Mouse (Mus musculus) CD8-positive naive resting alpha-beta T cell, adult 57 days (primary cell): ENCODE results near the gene Prss41. TPM values are rescaled to one million over a fixed set of nuclear protein-coding genes. Genes with fewer than 3 reads are reported as not detected.

Experiments
- total RNA-seq: library from RNA; stranded (reverse); gene quantifications from one replicate; pipeline ENCODE4 v1.2.4, GENCODE M21; 2023

The Prss41 gene
- 0.86 TPM for total RNA-seq

DNA sequence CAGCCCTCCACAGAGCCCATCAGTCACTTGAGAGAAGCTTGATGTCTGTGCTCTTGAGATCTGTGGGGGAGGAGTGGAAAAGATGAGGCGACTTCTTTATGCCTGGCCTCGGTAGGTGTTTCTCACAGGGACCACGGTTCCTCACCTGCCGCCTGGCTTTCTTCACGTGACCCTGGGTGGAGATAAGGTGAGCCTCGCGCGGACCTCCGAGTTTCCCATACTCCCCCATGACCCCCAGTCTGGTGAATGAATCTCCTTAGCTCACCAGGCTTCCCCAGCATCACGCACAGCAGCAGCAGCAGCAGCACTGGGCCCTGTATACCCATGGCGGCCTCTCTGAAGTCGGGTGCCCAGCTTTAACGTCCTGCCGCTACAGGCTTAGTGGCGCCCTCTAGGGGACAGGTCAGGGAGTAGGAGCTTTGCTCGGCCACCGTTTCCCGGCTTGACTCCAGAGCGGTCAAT, at the start of gene Prss41, which contains the start of gene Prss32:
TSS of gene Prss41 (minus strand) at position 361 of the 462 bp plus-strand sequence.
TSS of gene Prss32 (plus strand) at position 44 of the 462 bp plus-strand sequence.

DNA sequence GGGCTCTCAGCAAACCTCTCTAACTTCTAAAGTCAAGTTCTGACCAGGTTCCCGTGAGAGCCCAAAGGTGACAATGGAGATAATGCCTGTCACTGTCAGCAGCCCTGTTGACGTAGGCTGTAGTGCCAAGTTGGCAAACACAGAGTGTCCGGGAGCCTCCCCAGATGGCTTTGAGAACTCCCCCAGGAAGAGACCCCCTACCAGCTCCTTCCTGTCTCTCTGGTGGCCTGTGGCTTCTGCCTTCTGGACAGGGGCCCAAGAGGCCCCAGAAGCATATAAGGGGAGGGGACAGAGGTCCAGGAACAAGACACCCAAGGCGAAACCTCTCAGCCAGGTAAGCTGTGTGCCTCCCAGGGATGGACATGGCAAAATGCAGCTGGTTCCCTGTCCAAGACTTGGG, 36.6 kb upstream of the Prss41 start, which contains the start of the genes Dcpp1 and Dcpp2:
TSS of gene Dcpp1 (plus strand) at position 301 of the 400 bp plus-strand sequence.
TSS of gene Dcpp2 (plus strand) at position 305 of the 400 bp plus-strand sequence.

DNA sequence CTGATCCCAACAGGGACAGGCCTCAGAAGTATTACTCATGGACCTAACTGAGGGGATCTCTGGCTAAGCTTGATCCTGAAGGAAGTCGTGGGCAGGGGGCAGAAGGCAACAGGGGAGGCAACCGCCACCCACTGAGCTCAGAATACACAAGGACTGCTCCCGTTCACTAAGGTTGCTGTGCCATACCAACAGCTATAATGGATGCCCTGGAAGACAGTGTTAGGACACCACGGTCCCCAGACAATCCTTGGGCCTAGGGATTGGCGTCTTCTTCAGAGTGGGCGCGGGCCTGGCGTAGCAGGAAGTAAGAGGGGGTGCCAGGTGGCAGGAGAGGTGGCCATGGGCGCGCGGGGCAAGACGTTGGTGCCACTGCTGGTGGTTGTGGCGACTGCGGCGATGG, 23.8 kb upstream of the Prss41 start, which contains the start of gene Prss21:
TSS of gene Prss21 (plus strand) at position 301 of the 400 bp plus-strand sequence.

DNA sequence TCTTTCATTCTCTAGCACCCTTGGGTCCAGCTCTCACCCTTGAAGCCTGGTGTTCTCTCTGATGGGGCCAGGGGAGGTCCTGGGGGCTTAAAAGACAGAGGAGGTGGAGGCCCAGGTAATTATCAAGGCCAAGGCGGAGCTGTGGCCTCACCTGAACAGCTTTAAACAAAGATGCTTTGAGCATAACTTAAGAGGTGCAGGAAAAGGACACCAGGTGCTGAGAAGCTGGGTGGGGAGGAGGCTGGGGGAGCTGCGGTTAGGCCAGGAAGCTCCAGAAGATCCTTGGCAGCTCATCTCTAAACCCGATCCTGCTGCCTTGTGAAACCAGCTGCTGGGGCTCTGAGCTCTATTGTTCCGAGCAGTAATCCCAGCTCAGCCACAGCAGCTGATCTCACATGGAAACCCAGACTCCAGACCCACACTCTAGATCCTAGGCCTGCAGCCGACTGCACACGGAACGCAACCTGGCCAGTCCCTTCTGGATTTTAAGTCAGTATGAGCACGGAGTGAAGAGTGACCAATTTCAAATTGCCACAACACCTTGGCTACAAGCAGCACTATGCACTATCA, 7.9 kb downstream of the Prss41 start, which contains the start of gene Prss33:
TSS of gene Prss33 (minus strand) at position 51 of the 570 bp plus-strand sequence.

DNA sequence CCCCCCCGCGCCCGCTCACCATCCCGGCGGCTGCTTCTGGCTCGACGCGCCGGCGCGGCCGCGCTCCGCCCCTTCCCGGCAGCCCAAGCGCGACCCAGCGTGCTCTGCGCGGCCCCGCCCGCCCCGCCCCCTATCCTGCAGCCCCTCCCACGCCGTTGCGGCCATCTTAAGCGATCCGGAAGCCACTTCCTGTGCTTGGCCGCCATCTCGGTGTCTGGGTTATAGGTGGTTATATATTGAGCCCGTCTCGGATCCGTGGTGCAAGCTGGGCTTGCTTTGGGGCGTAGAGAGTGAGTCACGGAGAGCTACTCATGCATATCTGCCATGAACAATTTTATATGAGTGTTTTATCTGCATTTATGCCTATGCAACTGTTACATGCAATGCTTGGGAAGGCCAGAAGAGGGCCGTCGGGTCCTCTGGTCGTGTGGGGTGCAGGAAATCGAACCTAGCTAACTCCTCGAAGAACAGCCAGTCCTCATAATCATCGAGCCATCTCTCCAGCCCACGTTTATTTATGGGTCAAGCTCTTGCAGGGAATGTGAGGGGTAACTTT, 14.8 kb downstream of the Prss41 start, which contains the start of gene Elob:
TSS of gene Elob (minus strand) at position 73 of the 556 bp plus-strand sequence.

DNA sequence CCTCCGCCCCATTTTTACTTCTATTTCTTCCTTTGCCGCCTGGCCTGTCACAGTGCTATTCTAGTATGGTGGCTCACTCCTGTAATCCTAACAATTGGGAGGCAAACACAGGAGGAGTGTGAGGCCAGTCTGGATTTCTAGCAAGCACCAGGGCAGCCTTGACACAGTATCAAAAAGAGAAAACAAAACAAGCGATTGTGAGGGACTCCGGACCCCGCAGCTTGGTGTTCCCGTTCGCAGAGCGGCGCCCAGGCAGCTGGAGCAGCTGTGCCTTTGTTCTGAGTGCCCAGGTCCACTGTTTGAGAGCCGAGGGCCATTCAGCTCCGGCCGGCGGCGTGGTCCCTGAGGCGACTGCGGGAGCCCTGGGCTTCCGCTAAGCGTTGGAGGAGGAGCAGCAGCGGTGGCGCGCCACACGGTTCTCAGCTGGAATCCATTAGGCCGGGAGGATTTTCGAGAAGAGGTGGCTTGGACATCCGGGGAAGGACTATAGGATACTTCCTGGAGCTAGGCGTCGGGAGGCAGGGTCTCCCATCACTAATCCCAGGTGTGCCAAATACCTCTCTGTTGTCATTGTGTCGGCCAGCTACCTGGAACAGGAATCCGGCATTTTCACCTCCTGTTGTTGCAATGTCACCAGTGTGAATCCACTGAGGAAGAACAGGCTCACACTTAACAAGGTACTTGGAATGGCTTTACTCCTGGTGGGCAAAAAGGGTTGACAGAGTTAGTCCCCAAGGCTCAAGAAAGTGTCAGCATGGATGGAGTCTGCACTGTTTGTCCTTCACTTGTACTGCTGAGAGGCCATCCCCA, 53.5 kb downstream of the Prss41 start, which contains the start of gene Srrm2:
TSS of gene Srrm2 (plus strand) at position 264 of the 810 bp plus-strand sequence.

Other genes starting within 250 kb of the Prss41 start
- not detected for gene Zfp13, start 244.7 kb downstream of the Prss41 start, total RNA-seq
- not detected for gene Zscan10, start 243.3 kb downstream of the Prss41 start, total RNA-seq
- 0.34 TPM for gene Mmp25, start 198.9 kb downstream of the Prss41 start, total RNA-seq
- gene Bicdl2, start 183.7 kb downstream of the Prss41 start, total RNA-seq = 0.34 TPM
- 34.9 TPM for gene Hcfc1r1, start 170.6 kb downstream of the Prss41 start, total RNA-seq
- 23.4 TPM for gene Thoc6, start 170.3 kb downstream of the Prss41 start, total RNA-seq
- 38.4 TPM for gene Tnfrsf12a, start 166.7 kb downstream of the Prss41 start, total RNA-seq
- gene Cldn6, start 164.9 kb downstream of the Prss41 start, total RNA-seq = not detected
- gene Cldn9, start 160.1 kb downstream of the Prss41 start, total RNA-seq = not detected
- not detected for gene 1520401A03Rik, start 121.4 kb downstream of the Prss41 start, total RNA-seq
- gene Pkmyt1, start 117.8 kb downstream of the Prss41 start, total RNA-seq = 35.0 TPM
- gene Paqr4, start 103.3 kb downstream of the Prss41 start, total RNA-seq = 2.6 TPM
- gene Kremen2, start 98.3 kb downstream of the Prss41 start, total RNA-seq = 1.1 TPM
- gene Flywch1, start 72.6 kb downstream of the Prss41 start, total RNA-seq = 23.9 TPM
- gene Flywch2, start 58.1 kb downstream of the Prss41 start, total RNA-seq = not detected
- 1,331 TPM for gene Srrm2, start 53.6 kb downstream of the Prss41 start, total RNA-seq
- 176 TPM for gene Elob, start 15.0 kb downstream of the Prss41 start, total RNA-seq
- gene Prss33, start 8.1 kb downstream of the Prss41 start, total RNA-seq = not detected
- gene Prss32, start 317 bp downstream of the Prss41 start, total RNA-seq = not detected
- not detected for gene Prss21, start 23.9 kb upstream of the Prss41 start, total RNA-seq
- not detected for gene Dcpp1, start 36.7 kb upstream of the Prss41 start, total RNA-seq
- not detected for gene Dcpp2, start 36.7 kb upstream of the Prss41 start, total RNA-seq
- not detected for gene Dcpp3, start 73.3 kb upstream of the Prss41 start, total RNA-seq
- not detected for gene Sbp, start 97.5 kb upstream of the Prss41 start, total RNA-seq
- not detected for gene Sbpl, start 111.1 kb upstream of the Prss41 start, total RNA-seq
- 3.3 TPM for gene Prss30, start 136.4 kb upstream of the Prss41 start, total RNA-seq
- gene Prss22, start 153.9 kb upstream of the Prss41 start, total RNA-seq = not detected
- gene Prss27, start 194.0 kb upstream of the Prss41 start, total RNA-seq = not detected
- 29.3 TPM for gene Kctd5, start 229.3 kb upstream of the Prss41 start, total RNA-seq